Mouse (Mus musculus): ENCODE data around the gene Ncoa3.

GRCm38 (mm10) chr2:165978119-165978518, 14.3 kb upstream of the Ncoa3 start:
- no peak for TF ChIP-seq POLR2A (IDR thresholded peaks at IDR 0.05; ENCODE audit: borderline replicate concordance, control insufficient read depth, low read depth, low read length)
- no peak for TF ChIP-seq CTCF (IDR thresholded peaks at IDR 0.05; ENCODE audit: control insufficient read depth, insufficient read depth, low read length)
